Mouse (Mus musculus): ENCODE results near the gene Sbno2.

GRCm38 (mm10) chr10:80022164-80022563 lies 83.2 kb downstream of the Sbno2 start:
- TF ChIP-seq POLR2A (IDR thresholded peaks at IDR 0.05; ENCODE audit: low read depth, low read length) (no peak), CTCF (IDR thresholded peaks at IDR 0.05; ENCODE audit: extremely low read depth, insufficient read length, insufficient replicate concordance, low read depth, low read length) (no peak)

Measured in small intestine, adult 2 months (tissue).